Mouse (Mus musculus): Measurements from ENCODE around the gene Mamld1. TPM values are rescaled to one million over a fixed set of nuclear protein-coding genes. Genes with fewer than 3 reads are reported as not detected.

Gene Mamld1
- polyA plus RNA-seq, 1 experiment, result not detected

GRCm38 (mm10) chrX:71108056-71108735 is 58.1 kb downstream of the Mamld1 start:
- no peak for TF ChIP-seq GATA1 (IDR thresholded peaks at IDR 0.05; ENCODE audit: low read length)

GRCm38 (mm10) chrX:71110333-71110732 is 60.3 kb downstream of the Mamld1 start:
- TF ChIP-seq GATA1 (IDR thresholded peaks at IDR 0.05; ENCODE audit: low read length), result no peak

GRCm38 (mm10) chrX:71122359-71123293 is 72.6 kb downstream of the Mamld1 start:
- no peak for TF ChIP-seq GATA1 (IDR thresholded peaks at IDR 0.05; ENCODE audit: low read length)

DNA sequence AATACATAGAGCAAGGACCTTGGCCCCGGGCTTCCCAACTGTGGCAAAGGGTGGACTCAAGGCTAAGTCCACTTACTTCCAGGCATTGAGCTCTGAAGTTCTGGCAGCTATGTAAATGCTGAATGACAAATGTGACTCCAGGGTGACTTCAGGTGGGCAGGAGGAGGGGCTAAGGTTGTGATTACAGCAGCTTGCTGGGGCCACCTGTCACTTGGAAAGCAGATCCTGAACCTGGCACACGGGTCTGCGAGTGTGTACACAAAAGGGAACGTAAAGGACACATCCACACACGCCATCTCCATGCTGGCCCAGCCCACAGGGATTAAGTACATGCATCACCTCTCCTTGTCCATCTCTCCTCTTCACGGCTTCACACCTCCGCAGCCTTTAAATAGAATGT is 75.0 kb downstream of the Mamld1 start:
- no peak for TF ChIP-seq GATA1 (IDR thresholded peaks at IDR 0.05; ENCODE audit: low read length)

- no peak for TF ChIP-seq GATA1 (IDR thresholded peaks at IDR 0.05; ENCODE audit: low read length)
Measured at GRCm38 (mm10) chrX:71131464-71131863, 81.4 kb downstream of the Mamld1 start.

- TF ChIP-seq GATA1 (IDR thresholded peaks at IDR 0.05; ENCODE audit: low read length), result no peak
Measured at GRCm38 (mm10) chrX:71141390-71141789, 91.3 kb downstream of the Mamld1 start.

DNA sequence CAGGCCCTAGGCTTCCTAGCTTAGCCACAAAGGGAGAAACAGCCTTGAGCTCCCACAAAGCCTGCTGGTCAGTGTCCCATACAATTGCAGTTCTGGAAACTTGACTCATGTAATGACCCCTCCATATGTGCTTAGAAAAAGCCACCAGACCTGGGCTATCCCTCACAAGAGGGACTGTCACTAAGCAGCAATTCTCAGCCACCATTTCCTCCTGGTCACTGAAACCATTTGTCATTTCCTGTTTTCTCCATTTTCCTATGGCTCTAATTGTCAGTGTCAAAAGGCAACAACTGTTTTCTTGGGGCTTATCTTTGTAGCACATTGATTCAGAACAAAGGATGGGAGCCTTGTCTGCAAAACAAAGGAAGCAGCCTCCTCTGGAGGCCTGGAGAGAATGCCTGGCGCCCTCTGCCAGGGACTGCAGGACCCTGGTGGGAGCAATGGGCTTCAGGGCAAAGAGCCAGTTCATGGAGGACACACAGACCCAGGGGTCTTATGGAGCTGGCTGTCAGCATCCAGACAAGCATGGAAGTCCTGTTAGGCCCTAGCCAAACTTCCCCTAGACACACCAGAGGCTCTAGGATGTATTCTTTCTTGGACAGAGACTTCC is 99.5 kb downstream of the Mamld1 start:
- no peak for TF ChIP-seq GATA1 (IDR thresholded peaks at IDR 0.05; ENCODE audit: low read length)

GRCm38 (mm10) chrX:71150551-71151001 is 100.5 kb downstream of the Mamld1 start:
- no peak for TF ChIP-seq GATA1 (IDR thresholded peaks at IDR 0.05; ENCODE audit: low read length)

- TF ChIP-seq GATA1 (IDR thresholded peaks at IDR 0.05; ENCODE audit: low read length), result no peak
Measured at GRCm38 (mm10) chrX:71181526-71181925, 131.5 kb downstream of the Mamld1 start.

DNA sequence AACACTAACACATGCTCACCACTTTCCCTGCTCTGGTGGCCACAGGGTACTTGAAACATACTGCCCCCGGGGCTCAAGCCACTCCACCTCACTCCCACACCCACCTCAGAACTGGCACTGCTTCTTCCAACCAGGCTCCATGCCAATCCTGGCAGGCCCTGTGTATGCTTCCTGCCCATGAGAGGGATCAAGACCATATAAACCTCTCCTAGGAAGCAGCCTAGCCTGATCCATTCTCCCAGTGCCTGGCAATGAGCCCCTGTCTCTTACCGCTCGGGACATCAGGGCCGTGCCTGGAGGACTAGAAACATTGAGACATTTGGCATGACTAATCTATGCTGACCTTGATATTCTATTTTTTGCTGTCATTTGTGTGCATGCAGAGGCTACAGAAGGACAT is 133.6 kb downstream of the Mamld1 start:
- TF ChIP-seq GATA1 (IDR thresholded peaks at IDR 0.05; ENCODE audit: low read length), result no peak

- no peak for TF ChIP-seq GATA1 (IDR thresholded peaks at IDR 0.05; ENCODE audit: low read length)
Measured at GRCm38 (mm10) chrX:71186396-71186795, 136.3 kb downstream of the Mamld1 start.

GRCm38 (mm10) chrX:71204776-71205175 is 154.7 kb downstream of the Mamld1 start:
- no peak for TF ChIP-seq GATA1 (IDR thresholded peaks at IDR 0.05; ENCODE audit: low read length)

Other genes starting within 250 kb of the Mamld1 start
- gene Mtm1, start 160.5 kb downstream of the Mamld1 start, polyA plus RNA-seq (2012), result 0.15 and 0.18 TPM in 2 replicates